Mouse (Mus musculus): ENCODE results near the gene Ces1g. TPM values are rescaled to one million over a fixed set of nuclear protein-coding genes. Genes with fewer than 3 reads are reported as not detected.

Gene Ces1g
- 1.1 and 1.7 TPM in 2 replicates for polyA plus RNA-seq (2012; rRNA removed)
- 0.83 and 1.2 TPM in 2 replicates for polyA plus RNA-seq (2014; fragmentation: Nextera tagmentation; extraction: Ambion mirVana)

- Histone ChIP-seq H3K9me3 (ENCODE audit: control insufficient read depth, low read length) (no peaks in the 10 kb centered on the region), H3K4me3 (ENCODE audit: insufficient read depth in 1 of 2, low read depth in 2 of 2, low read length in 2 of 2) (no peak within 1 kb of the TSS), H3K36me3 (replicated peaks; ENCODE audit: control insufficient read depth, insufficient read depth, low read depth) (no peaks in the 10 kb centered on the region), H3K9ac (replicated peaks) (no peak within 1 kb of the TSS), H3K27ac (no peak within 1 kb of the TSS), H3K4me1 (replicated peaks; ENCODE audit: control insufficient read depth in 2 of 2, insufficient read depth in 2 of 2, low read length in 1 of 2) (peaks cover 0 to 3% of the 10 kb centered on the region in 2 experiments; a peak in 2 of 4 replicates), H3K27me3 (ENCODE audit: control insufficient read depth, insufficient read depth, low read length) (no peaks in the 10 kb centered on the region), H3K4me2 (ENCODE audit: low read depth) (no peak within 1 kb of the TSS)
- 28% methylated on average over 3 of the region's 3 CpGs for WGBS (ENCODE audit: insufficient replicate concordance)
- DNase-seq (ENCODE audit: low read depth in 3 of 3, low spot score in 3 of 3) (no peak), ATAC-seq (ENCODE audit: insufficient read depth) (no peak)
- TF ChIP-seq EP300 (IDR thresholded peaks at IDR 0.05; ENCODE audit: low read depth), result no peak
- TF ChIP-seq CTCF (IDR thresholded peaks at IDR 0.05; ENCODE audit: low read depth), result no peak
Measured at GRCm38 (mm10) chr8:93337207-93337606, at the start of gene Ces1g. Gene Ces1g, minus strand, starts transcription at chr8:93337308.

GRCm38 (mm10) chr8:93379625-93380024, 42.5 kb upstream of the Ces1g start, which contains the start of gene Ces1h:
Gene Ces1h, minus strand, starts transcription at chr8:93379725.
- Histone ChIP-seq H3K27ac (no peak within 1 kb of the TSS), H3K9me3 (ENCODE audit: control insufficient read depth, low read length) (no peaks in the 10 kb centered on the region), H3K27me3 (ENCODE audit: control insufficient read depth, insufficient read depth, low read length) (no peaks in the 10 kb centered on the region), H3K4me3 (ENCODE audit: insufficient read depth in 1 of 2, low read depth in 2 of 2, low read length in 2 of 2) (no peak within 1 kb of the TSS), H3K9ac (replicated peaks) (no peak within 1 kb of the TSS), H3K4me1 (replicated peaks; ENCODE audit: control insufficient read depth in 2 of 2, insufficient read depth in 2 of 2, low read length in 1 of 2) (no peaks in the 10 kb centered on the region), H3K36me3 (replicated peaks; ENCODE audit: control insufficient read depth, insufficient read depth, low read depth) (no peaks in the 10 kb centered on the region), H3K4me2 (ENCODE audit: low read depth) (no peak within 1 kb of the TSS)
- no peak for ATAC-seq (ENCODE audit: insufficient read depth)
- no peak for TF ChIP-seq CTCF (IDR thresholded peaks at IDR 0.05; ENCODE audit: low read depth)
- no peak for TF ChIP-seq EP300 (IDR thresholded peaks at IDR 0.05; ENCODE audit: low read depth)
- DNase-seq (ENCODE audit: low read depth in 3 of 3, low spot score in 3 of 3), result no peak
- WGBS (ENCODE audit: insufficient replicate concordance), result 68% methylated on average over 4 of the region's 4 CpGs

- no peaks in the 10 kb centered on the region for H3K9me3 ChIP-seq (ENCODE audit: control insufficient read depth, low read length)
- H3K4me3 ChIP-seq (ENCODE audit: insufficient read depth in 1 of 2, low read depth in 2 of 2, low read length in 2 of 2), result no peak overlapping the region
- H3K4me1 ChIP-seq (replicated peaks; ENCODE audit: control insufficient read depth in 2 of 2, insufficient read depth in 2 of 2, low read length in 1 of 2), result no peaks in the 10 kb centered on the region
- no peaks in the 10 kb centered on the region for H3K36me3 ChIP-seq (replicated peaks; ENCODE audit: control insufficient read depth, insufficient read depth, low read depth)
- H3K4me2 ChIP-seq (ENCODE audit: low read depth), result no peak overlapping the region
- H3K27ac ChIP-seq, result no peak overlapping the region
- no peak for TF ChIP-seq EP300 (IDR thresholded peaks at IDR 0.05; ENCODE audit: low read depth)
- TF ChIP-seq CTCF (IDR thresholded peaks at IDR 0.05; ENCODE audit: low read depth), result no peak
- DNase-seq (ENCODE audit: low read depth in 3 of 3, low spot score in 3 of 3) (no peak), ATAC-seq (ENCODE audit: insufficient read depth) (no peak)
- H3K9ac ChIP-seq (replicated peaks), result no peak overlapping the region
- H3K27me3 ChIP-seq (ENCODE audit: control insufficient read depth, insufficient read depth, low read length), result no peaks in the 10 kb centered on the region
- WGBS (ENCODE audit: insufficient replicate concordance), result 20% methylated on average over 2 of the region's 2 CpGs
Measured at GRCm38 (mm10) chr8:93369481-93369880, 32.4 kb upstream of the Ces1g start.

- H3K4me1 ChIP-seq (replicated peaks; ENCODE audit: control insufficient read depth in 2 of 2, insufficient read depth in 2 of 2, low read length in 1 of 2), result no peaks in the 10 kb centered on the region
- no peak for DNase-seq (ENCODE audit: low read depth in 3 of 3, low spot score in 3 of 3)
- no peaks in the 10 kb centered on the region for H3K36me3 ChIP-seq (replicated peaks; ENCODE audit: control insufficient read depth, insufficient read depth, low read depth)
- H3K4me2 ChIP-seq (ENCODE audit: low read depth), result no peak overlapping the region
- no peak overlapping the region for H3K4me3 ChIP-seq (ENCODE audit: insufficient read depth in 1 of 2, low read depth in 2 of 2, low read length in 2 of 2)
- H3K9me3 ChIP-seq (ENCODE audit: control insufficient read depth, low read length), result no peaks in the 10 kb centered on the region
- ATAC-seq (ENCODE audit: insufficient read depth), result no peak
- no peaks in the 10 kb centered on the region for H3K27me3 ChIP-seq (ENCODE audit: control insufficient read depth, insufficient read depth, low read length)
- no peak overlapping the region for H3K9ac ChIP-seq (replicated peaks)
- no peak overlapping the region for H3K27ac ChIP-seq
- TF ChIP-seq CTCF (IDR thresholded peaks at IDR 0.05; ENCODE audit: low read depth) (no peak), EP300 (IDR thresholded peaks at IDR 0.05; ENCODE audit: low read depth) (no peak)
Measured at GRCm38 (mm10) chr8:93360113-93360512, 23.0 kb upstream of the Ces1g start.

GRCm38 (mm10) chr8:93339531-93339930, 2.4 kb upstream of the Ces1g start:
- WGBS (ENCODE audit: insufficient replicate concordance), result 69% methylated on average over 2 of the region's 2 CpGs
- Histone ChIP-seq H3K27ac (no peak overlapping the region), H3K4me3 (ENCODE audit: insufficient read depth in 1 of 2, low read depth in 2 of 2, low read length in 2 of 2) (no peak overlapping the region), H3K36me3 (replicated peaks; ENCODE audit: control insufficient read depth, insufficient read depth, low read depth) (no peaks in the 10 kb centered on the region), H3K9me3 (ENCODE audit: control insufficient read depth, low read length) (no peaks in the 10 kb centered on the region), H3K4me1 (replicated peaks; ENCODE audit: control insufficient read depth in 2 of 2, insufficient read depth in 2 of 2, low read length in 1 of 2) (no peaks in the 10 kb centered on the region), H3K9ac (replicated peaks) (no peak overlapping the region), H3K27me3 (ENCODE audit: control insufficient read depth, insufficient read depth, low read length) (no peaks in the 10 kb centered on the region), H3K4me2 (ENCODE audit: low read depth) (no peak overlapping the region)
- TF ChIP-seq CTCF (IDR thresholded peaks at IDR 0.05; ENCODE audit: low read depth) (no peak), EP300 (IDR thresholded peaks at IDR 0.05; ENCODE audit: low read depth) (no peak)
- no peak for ATAC-seq (ENCODE audit: insufficient read depth)
- no peak for DNase-seq (ENCODE audit: low read depth in 3 of 3, low spot score in 3 of 3)

Measured in liver, embryonic 14.5 days (tissue).